Mouse (Mus musculus) testis, postnatal 14 days (tissue): ENCODE results near the gene Slc35g3.

Experiments used
- DNase-seq: peaks from one replicate; pipeline ENCODE4 v3.0.0; 2021; ENCODE audit warnings: low spot score

The Slc35g3 gene

GRCm38 (mm10) chr11:69761868-69762267 lies at the start of gene Slc35g3:
Gene Slc35g3, minus strand, starts transcription at chr11:69761968.
- no peak for DNase-seq

DNA sequence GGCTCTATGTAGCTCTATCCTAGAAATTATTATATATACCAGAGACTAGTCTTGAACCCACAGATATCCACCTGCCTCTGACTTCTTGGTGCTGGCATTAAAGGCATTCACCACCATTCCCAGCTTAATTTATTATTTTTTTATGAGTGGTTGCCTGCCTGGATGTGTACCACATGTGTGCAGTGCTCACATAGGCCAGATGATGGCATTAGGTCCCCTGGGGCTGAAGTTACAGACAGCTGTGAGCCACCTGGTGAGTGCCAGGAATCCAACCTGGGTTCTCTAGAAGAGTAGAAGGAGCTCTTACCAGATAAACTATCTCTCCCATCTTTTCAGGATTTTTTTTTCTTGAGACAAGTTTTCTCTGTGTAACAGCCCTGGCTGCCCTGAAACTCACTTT lies 48.5 kb upstream of the Slc35g3 start:
- no peak for DNase-seq

- DNase-seq, result no peak
These were observed 45.9 kb upstream of the Slc35g3 start for GRCm38 (mm10) chr11:69807641-69808040.

GRCm38 (mm10) chr11:69806378-69806777 lies 44.6 kb upstream of the Slc35g3 start:
- DNase-seq, result no peak

DNA sequence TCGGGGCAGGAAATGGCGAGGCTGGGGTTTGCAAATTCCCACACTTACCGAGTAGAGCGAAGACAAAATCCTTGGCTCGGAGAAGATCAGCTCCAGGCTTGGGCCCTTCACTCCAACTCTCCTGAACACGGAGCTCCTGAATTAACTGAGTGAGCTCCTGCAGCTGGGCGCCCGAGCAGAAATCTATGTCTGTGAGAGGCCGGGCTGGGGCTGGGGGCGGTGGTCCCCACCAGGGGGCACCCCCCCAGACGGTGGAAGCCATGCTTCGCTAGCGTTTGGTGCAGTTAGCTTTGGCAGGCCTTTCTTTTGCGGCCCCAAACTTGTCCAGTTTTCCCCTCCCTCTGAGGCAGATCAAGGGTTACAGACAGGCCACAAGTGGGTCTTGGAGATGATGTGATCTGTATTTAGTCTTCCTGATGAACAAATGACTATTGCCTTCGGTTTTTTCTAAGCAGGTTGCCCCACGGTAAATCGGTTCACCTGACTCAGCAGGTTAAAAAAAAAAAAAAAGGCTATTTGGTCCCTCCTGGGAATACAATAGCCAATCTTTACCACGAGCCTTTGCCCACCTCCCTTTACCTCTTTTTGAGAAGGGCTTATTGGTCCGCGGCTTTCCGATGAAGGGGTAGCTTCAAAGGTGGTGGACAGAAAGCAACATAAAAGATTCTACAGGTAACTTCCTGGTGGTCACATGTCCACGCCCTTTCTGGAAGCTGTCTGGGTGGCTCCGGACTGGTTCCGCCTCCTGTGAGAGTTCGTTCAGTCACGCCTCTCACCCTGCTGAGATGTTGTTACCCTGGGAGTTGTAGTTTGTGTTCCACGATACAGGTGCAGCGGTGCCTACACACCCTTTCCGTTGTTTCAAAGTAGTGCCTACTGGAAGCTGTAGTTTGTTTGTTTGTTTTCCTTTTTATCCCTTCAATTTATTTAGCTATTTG lies 43.5 kb upstream of the Slc35g3 start, which contains the start of gene Tmem102:
TSS of gene Tmem102 (minus strand) at position 653 of the 938 bp plus-strand sequence.
- peak; percentile 53 for DNase-seq

DNA sequence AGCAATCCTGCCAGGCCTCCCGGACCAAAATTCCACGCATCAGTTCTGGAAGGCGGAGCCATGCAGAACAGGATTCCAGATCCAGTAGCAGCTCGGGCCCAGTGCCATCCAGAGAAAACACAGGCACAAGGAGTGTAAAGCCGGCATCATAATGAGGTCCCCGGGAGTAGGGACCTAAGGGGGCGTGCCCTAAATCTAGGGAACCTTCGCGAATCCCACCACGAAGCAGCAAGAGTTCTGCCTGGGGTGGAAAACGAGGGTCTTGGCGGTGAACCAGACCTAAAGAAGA lies 42.8 kb upstream of the Slc35g3 start:
- no peak for DNase-seq

DNA sequence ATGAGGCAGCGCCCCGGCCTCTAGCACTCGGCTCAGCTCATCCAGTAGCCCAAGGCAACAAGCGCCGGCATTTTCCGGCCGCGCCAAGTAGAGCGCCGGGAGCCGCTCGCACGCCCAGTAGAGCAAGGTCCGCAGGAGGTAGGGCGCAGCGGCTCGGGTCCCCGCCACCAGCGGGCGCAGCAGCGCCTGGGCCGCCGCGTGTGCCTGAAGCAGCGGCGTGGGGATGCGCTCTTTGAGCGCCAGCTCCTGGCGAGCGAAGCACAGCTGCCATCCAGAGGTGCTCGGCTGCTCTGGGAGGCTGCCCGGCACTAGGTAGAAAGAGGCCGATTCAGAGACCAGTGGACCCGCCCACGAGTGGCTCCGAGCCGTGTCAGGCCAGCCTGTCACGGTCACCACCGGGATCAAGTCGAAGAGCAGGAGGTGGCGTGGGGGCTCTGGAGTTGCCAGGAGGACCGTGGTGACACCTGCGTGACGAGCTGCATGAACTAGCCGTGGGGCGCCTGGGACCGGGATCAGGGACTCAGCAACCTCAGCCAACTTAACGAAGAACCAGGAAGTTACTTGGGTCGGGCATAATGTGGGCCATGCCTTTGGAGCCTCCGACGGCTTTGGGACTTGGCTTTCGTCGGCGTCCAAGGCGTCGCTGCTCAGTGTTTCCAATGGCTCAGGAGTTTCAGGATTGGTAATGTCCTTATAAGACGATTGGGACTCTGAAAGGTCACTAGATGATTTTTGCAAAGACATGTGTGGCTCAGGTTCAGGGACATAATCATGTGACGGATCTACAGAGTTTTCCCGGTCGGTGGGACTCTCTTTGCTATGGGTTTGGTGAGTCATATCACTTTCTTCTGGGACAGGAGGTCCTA lies 42.3 kb upstream of the Slc35g3 start:
- peak; percentile 74 for DNase-seq

- peak; percentile 41 for DNase-seq
These were observed 41.6 kb upstream of the Slc35g3 start for GRCm38 (mm10) chr11:69803328-69803727.

DNA sequence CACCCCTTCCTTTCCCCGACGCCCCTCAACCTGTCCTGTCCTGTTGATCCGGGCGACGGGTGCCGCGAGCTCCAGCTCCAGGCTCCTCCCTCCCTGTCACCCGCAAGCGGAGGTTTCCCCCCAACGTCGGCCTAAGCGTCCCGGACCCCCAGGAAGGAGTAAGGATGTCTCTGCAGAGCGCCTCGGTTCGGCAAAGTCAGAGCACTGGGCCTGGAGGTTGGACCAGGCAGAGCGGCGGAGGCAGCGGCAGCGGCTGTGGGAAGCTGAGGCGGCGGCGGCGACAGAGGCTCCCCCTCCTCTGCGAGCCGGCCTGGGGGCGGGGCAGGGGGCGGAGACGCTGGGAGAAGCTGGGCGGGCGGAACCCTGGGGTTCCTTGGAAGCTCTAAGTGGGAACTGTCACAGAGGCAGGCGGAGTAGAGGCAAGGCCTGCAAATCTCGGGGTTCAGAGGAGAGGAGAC lies 40.9 kb upstream of the Slc35g3 start:
- DNase-seq, result peak; percentile 81

DNA sequence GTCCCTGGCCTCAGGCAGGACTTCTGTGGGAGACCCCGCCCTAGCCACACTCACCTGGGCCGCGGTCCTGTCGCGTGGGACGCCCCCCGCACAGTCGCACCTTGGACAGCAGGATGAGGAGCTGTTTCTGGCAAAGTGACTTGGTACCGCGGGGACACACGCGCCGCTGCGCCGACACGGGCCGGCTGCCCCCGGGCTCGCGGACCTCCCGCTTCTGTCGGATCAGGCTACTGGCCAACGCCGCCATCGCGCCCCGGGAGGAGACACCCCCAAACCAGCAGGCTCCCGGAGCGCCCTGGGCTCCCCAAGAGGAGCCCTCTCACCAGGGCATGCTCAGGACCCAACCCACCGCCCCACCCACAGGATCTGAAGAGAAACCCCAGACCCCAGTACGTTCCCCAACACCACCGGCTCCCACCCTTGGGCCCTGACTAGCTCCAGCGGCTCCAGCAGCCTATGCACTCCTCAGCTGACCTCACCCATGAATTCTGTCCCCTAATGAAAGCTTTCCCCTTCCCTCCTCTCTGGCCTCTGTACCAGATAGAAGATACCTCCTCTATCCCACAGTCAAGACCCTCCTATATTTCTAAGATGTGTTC lies 39.7 kb upstream of the Slc35g3 start, which contains the start of gene Fgf11:
TSS of gene Fgf11 (minus strand) at position 479 of the 599 bp plus-strand sequence.
- DNase-seq, result no peak

- peak; percentile 78 for DNase-seq
These were observed 38.8 kb upstream of the Slc35g3 start for GRCm38 (mm10) chr11:69800392-69801197.

GRCm38 (mm10) chr11:69800138-69800391 lies 38.3 kb upstream of the Slc35g3 start:
- DNase-seq, result no peak

- no peak for DNase-seq
These were observed 37.8 kb upstream of the Slc35g3 start for GRCm38 (mm10) chr11:69799394-69800137.

GRCm38 (mm10) chr11:69797924-69798323 lies 36.2 kb upstream of the Slc35g3 start:
- no peak for DNase-seq

DNA sequence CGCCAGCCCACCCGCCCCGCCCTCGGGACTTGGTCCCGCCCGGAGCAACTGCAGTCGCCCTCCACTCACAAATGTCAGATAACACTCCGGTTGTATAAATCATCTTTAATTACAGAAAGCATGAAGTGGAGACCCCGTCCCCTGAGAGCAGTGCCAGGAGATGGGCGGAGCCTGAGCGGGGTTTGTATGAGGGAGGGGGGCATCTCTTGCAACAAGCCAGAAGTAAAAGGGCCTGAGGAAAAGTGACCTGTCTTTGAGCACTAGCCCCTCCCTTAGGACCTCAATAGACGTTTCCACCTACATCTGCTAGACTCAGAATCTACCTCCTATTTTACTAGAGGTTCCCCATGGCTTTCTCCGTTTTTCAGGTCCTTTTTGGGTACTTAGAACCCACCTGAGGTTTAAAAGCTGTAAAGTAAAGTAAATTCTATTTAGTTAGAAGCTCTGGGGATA lies 34.2 kb upstream of the Slc35g3 start:
- no peak for DNase-seq

DNA sequence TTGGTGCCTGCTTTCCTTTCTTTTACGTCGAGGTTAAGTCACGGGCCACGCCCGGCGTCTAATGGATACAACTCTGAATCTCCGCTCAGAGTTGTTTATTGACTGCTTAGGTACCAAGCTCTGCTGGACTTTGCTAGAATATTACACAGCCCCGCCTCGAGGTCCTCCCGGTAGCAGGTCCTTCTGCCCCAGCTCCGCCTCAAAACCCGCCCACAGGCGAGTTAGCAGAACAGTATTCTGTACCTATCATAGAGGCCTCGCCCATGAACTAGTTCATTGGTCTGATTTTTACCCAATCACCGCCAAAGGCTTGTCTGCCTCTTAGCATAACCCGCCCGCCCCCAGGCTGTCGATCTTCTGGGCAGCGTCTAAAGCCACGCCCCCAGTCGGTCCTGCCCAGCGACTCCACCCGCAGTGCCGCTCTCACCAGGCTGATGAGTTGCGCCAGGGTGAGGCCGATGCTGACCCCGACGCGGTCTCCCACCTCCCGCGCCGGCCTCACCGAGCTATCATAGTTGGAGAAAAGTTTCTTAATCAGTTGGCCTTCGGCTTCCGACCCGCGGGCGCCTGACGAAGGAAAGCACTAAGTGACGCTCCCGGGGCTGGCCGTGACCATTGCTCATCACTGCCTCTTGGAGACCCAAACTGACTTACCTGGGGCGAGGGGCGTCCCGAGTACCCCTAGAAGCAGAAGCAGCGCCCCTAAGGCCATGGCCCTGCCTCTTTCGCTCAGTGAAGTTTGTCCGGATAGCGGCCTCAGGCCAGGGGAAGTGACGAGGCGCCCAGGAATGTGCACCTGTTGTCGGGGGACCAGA lies 33.6 kb upstream of the Slc35g3 start, which contains the start of gene Chrnb1:
TSS of gene Chrnb1 (minus strand) at position 776 of the 815 bp plus-strand sequence.
- DNase-seq, result peak; percentile 97

GRCm38 (mm10) chr11:69793429-69793828 lies 31.7 kb upstream of the Slc35g3 start:
- no peak for DNase-seq

- no peak for DNase-seq
These were observed 29.7 kb upstream of the Slc35g3 start for GRCm38 (mm10) chr11:69791420-69791819.

- DNase-seq, result no peak
These were observed 27.7 kb upstream of the Slc35g3 start for GRCm38 (mm10) chr11:69789431-69789830.

- DNase-seq, result no peak
These were observed 25.5 kb upstream of the Slc35g3 start for GRCm38 (mm10) chr11:69787306-69787705.
